Mouse (Mus musculus) stomach, embryonic 14.5 days (tissue): ENCODE results near the gene Aifm3. TPM values are rescaled to one million over a fixed set of nuclear protein-coding genes. Genes with fewer than 3 reads are reported as not detected.
A peak's percentile ranks its signal among the peaks of the same experiment; 100 is the strongest.

Source experiments
- ATAC-seq: fragments of 200-750 bp; cut with Nextera tagmentation; 2 replicates; pipeline ENCODE4 v1.8.0; 2017; ENCODE audit warnings: low read depth, moderate TSS enrichment; ENCODE audit not compliant: insufficient number of reproducible peaks, insufficient read depth, low FRiP score
- H3K27ac ChIP-seq: fragments of 300-500 bp; sonication (generic); 2 replicates; pipeline ENCODE4 v1.5.1; 2014; ENCODE audit warnings: mild to moderate bottlenecking, low read length, moderate library complexity, mixed read lengths
- H3K27me3 ChIP-seq: fragments of 300-500 bp; sonication (generic); 2 replicates; pipeline ENCODE4 v1.6.1; 2014; ENCODE audit warnings: low read length, control low read depth, mixed read lengths; ENCODE audit not compliant: control insufficient read depth, insufficient read depth
- H3K36me3 ChIP-seq: fragments of 300-500 bp; sonication (generic); 2 replicates; pipeline ENCODE4 v1.6.1; 2014; ENCODE audit warnings: mild to moderate bottlenecking, control low read depth, low read length, moderate library complexity, mixed read lengths; ENCODE audit not compliant: control insufficient read depth, insufficient read depth
- H3K4me1 ChIP-seq: fragments of 300-500 bp; sonication (generic); 2 replicates; pipeline ENCODE4 v1.6.1; 2014; ENCODE audit warnings: low read length, control low read depth, mixed read lengths; ENCODE audit not compliant: control insufficient read depth, insufficient read depth
- H3K4me2 ChIP-seq: fragments of 300-500 bp; sonication (generic); replicated peaks from 2 replicates; pipeline ENCODE4 v1.6.1; 2014; ENCODE audit warnings: low read depth, low read length, control low read depth
- H3K4me3 ChIP-seq: fragments of 300-500 bp; sonication (generic); 2 replicates; pipeline ENCODE4 v1.5.1; 2014; ENCODE audit warnings: low read depth, low read length, control low read depth
- H3K9ac ChIP-seq: fragments of 300-500 bp; sonication (generic); replicated peaks from 2 replicates; pipeline ENCODE4 v1.6.1; 2014; ENCODE audit warnings: low read depth, mild to moderate bottlenecking, control low read depth, low read length, moderate library complexity, mixed read lengths
- H3K9me3 ChIP-seq: fragments of 300-500 bp; sonication (generic); 2 replicates; pipeline ENCODE4 v1.6.1; 2016; ENCODE audit warnings: low read depth, low read length, control low read depth; ENCODE audit not compliant: control insufficient read depth
- WGBS: fragments of 180-500 bp; shearing (Covaris S2); extraction: QIAGEN DNeasy Blood & Tissue Kit; methylation state at CpG from one replicate; pipeline ENCODE4 v1.1.7; 2014; 5-methylcytosine and 5-hydroxymethylcytosine counted together
- polyA plus RNA-seq: library from polyadenylated mRNA; unstranded; fragments of >200 nt; fragmentation: Nextera tagmentation; extraction: Ambion mirVana; gene quantifications from 2 replicates; pipeline ENCODE4 v1.2.1, GENCODE M21; 2014

The Aifm3 gene
- polyA plus RNA-seq, 1 experiment from 2014 or later: 1.7 TPM

DNA sequence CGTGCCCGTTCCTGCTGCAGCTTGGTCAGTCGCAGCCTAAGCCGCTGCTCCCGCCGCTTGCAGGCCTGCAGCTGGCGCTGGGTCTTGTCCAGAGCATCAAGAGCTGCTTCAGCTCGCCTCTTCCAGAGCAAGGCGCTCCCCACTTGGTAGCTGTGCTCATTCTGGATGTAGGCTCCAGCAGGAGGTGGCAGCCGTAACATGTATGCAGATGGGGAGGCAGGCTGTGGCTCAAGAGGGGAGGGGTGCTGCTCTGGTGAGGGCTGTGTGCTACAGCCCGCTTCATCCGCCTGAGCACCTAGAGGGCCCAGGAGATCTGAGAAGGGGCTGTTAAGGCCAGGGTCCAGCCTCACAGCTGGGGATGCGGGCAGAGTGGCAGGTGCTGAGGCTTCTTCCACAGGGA is 38.9 kb downstream of the Aifm3 start:
- Histone ChIP-seq H3K27ac (no peak overlapping the region), H3K4me1 (peaks cover 12% of the 10 kb centered on the region), H3K4me3 (no peak overlapping the region), H3K9ac (no peak overlapping the region), H3K9me3 (no peaks in the 10 kb centered on the region), H3K4me2 (no peak overlapping the region), H3K27me3 (no peaks in the 10 kb centered on the region), H3K36me3 (peaks cover 51% of the 10 kb centered on the region)
- ATAC-seq: no peak
- WGBS: 89% methylated on average over 13 of the region's 13 CpGs

DNA sequence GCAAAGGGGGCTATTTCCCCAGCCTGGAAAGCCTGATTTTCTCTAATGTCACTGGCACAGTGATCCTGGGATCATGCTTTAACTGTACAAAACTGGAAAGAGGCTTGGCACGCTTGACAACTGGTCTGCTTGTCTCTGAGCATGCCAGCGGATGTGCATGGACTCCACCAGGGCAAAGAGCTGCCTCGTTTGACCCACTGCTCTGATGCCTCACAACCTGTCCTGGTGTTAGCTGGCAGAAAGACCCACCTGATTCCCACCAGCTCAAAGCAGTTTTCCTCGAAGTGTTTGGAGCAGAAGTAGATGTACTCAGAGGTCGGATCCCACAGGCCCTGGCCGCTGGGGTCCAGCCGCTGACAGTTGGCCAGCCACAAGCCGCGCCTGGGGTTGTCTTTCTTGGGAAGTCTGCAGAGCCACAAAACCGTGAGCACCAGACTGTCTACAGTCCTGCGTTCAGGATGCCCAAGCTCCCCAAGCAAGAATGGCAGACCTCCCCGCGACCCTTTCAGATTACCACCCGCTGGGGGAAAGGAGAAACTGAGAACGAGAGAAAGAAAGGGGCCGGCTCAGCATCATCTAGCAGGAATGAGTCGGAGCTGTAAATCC is 40.7 kb downstream of the Aifm3 start:
- Histone ChIP-seq H3K4me1 (peaks cover 12% of the 10 kb centered on the region), H3K27me3 (no peaks in the 10 kb centered on the region), H3K9ac (peak overlapping the region; percentile 62), H3K36me3 (peaks cover 37% of the 10 kb centered on the region), H3K27ac (peak overlapping the region; percentile 96), H3K4me2 (peak overlapping the region; percentile 87), H3K9me3 (no peaks in the 10 kb centered on the region), H3K4me3 (peak overlapping the region; percentile 46)
- no peak for ATAC-seq
- 14% methylated on average over 17 of the region's 17 CpGs for WGBS

DNA sequence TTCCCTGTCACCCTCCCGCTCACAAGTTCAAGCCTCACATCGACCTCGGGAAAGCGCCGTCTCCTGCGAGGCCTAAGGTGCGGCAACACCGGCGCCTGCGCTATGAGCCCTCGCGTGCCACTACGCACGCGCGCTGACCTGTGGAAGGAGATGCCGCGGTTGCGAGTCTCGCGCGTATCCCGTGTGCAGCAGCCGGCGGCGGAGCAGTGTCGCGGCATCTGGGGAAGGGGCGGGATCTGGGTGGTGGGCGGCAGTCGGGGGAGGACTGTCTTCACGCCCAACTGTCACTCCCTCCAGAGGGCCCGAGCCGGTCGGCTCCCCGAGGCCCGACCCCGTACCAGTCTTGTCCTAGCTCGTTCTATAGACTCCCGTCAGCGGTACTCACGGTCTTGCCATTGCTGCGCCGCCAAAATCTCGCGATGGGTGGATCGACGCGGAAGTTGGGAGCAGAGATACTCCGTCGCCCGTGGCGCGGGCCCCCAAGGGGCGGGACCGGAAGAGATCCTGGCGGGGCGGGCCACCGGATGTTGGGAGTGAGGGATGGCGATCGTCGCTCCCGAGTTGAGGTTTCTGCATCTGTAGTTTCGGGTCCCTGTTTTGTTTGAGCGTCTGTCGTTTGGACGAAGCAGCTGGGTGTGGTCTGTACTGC is 41.4 kb downstream of the Aifm3 start, which contains the start of gene Thap7:
Gene Thap7 (minus strand): TSS at position 497 of the 649 bp plus-strand sequence.
- peaks cover 12% of the 10 kb centered on the region for H3K4me1 ChIP-seq
- peak within 1 kb of the TSS; percentile 96 for H3K27ac ChIP-seq
- peak within 1 kb of the TSS; percentile 62 for H3K9ac ChIP-seq
- peak; percentile 97 for ATAC-seq
- peak within 1 kb of the TSS; percentile 87 for H3K4me2 ChIP-seq
- peak within 1 kb of the TSS; percentile 46 for H3K4me3 ChIP-seq
- no peaks in the 10 kb centered on the region for H3K9me3 ChIP-seq
- under 1% methylated on average over 67 of the region's 67 CpGs for WGBS
- H3K27me3 ChIP-seq: no peaks in the 10 kb centered on the region
- peaks cover 30% of the 10 kb centered on the region for H3K36me3 ChIP-seq

DNA sequence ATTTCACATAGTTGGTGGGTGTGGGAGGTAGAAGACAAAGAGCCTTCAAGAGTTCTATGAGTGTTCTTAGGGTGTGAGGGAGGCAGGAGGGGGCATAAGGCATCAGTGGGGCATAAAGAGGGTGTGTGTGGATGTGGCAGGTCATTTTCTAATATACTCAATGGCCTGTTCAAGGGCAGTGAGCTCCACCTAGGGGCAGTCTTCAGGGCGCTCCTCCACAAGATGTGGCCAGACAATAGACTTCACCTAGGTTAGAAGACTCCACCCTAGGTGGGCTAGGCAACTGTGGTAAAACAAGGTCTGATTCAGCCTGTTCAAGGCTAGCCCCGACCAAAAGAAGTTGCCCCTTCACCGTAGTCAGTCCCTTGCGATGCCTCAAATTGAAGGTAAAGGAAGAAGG is 42.9 kb downstream of the Aifm3 start:
- Histone ChIP-seq H3K4me2 (no peak overlapping the region), H3K27me3 (no peaks in the 10 kb centered on the region)
- no peak for ATAC-seq

DNA sequence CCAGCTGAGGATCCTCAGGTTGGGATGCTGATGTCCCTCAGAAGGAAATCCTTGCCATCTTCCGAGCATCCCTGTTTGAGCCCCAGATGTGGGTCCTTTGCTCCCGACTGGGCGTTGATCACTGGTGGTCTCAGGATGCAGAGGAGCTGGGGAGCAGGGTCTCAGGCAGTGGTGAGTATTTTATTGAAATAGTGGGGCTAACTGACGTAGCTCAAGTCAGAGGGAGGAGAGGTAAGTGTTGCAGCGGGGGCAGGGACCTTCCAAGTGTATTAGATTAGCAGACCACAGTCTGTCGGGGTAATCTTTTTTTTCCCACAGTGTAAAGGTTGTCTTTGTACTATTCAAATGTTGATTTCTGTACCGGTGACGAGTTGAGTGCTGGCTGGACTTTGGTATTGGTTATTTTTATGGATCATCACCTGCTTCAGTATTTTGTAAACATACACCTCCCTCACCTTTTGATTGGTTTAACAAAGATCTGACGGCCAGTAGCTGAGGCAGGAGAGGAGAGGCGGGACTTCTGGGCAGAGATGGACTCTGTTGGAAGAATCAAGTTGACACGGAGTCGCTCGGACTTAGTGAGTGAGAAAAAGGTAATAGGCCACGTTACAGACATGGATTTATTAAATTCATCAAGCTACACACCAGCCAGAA is 43.4 kb downstream of the Aifm3 start:
- no peak for ATAC-seq
- H3K9ac ChIP-seq: no peak overlapping the region
- no peaks in the 10 kb centered on the region for H3K9me3 ChIP-seq
- 74% methylated on average over 14 of the region's 14 CpGs for WGBS
- H3K36me3 ChIP-seq: peaks cover 10% of the 10 kb centered on the region; the same call in 1 of the 2 replicates
- H3K4me3 ChIP-seq: no peak overlapping the region
- no peak overlapping the region for H3K4me2 ChIP-seq
- no peaks in the 10 kb centered on the region for H3K27me3 ChIP-seq
- H3K4me1 ChIP-seq: peaks cover 12% of the 10 kb centered on the region
- no peak overlapping the region for H3K27ac ChIP-seq

More for the DNA sequence above, 42.9 kb downstream of the Aifm3 start:
- WGBS: 56% methylated on average over 4 of the region's 4 CpGs
- peaks cover 15% of the 10 kb centered on the region for H3K36me3 ChIP-seq
- H3K4me3 ChIP-seq: no peak overlapping the region
- H3K9ac ChIP-seq: no peak overlapping the region
- H3K4me1 ChIP-seq: peaks cover 12% of the 10 kb centered on the region
- H3K9me3 ChIP-seq: no peaks in the 10 kb centered on the region
- no peak overlapping the region for H3K27ac ChIP-seq

DNA sequence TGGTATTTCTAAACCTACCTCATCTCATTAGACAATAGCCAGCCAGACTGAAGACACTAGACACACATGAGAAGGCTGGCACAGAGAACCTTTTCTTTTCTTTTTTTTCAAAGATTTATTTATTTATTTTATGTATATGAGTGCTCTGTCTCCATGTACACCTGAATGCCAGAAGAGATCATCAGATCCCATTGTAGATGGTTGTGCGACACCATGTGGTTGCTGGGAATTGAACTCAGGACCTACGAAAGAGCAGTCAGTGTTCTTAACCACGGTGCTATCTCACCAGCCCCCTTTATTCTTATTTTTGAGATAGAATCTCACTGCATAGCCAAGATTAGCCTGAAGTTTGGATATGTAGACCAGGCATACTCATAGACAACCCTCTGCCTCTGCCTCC is 47.2 kb downstream of the Aifm3 start:
- ATAC-seq: no peak
- H3K4me3 ChIP-seq: no peak overlapping the region
- WGBS: 89% methylated on average over 3 of the region's 3 CpGs
- H3K27me3 ChIP-seq: no peaks in the 10 kb centered on the region
- H3K4me1 ChIP-seq: peaks cover 4% of the 10 kb centered on the region
- no peaks in the 10 kb centered on the region for H3K9me3 ChIP-seq
- H3K4me2 ChIP-seq: no peak overlapping the region
- no peak overlapping the region for H3K27ac ChIP-seq
- no peaks in the 10 kb centered on the region for H3K36me3 ChIP-seq
- H3K9ac ChIP-seq: no peak overlapping the region

DNA sequence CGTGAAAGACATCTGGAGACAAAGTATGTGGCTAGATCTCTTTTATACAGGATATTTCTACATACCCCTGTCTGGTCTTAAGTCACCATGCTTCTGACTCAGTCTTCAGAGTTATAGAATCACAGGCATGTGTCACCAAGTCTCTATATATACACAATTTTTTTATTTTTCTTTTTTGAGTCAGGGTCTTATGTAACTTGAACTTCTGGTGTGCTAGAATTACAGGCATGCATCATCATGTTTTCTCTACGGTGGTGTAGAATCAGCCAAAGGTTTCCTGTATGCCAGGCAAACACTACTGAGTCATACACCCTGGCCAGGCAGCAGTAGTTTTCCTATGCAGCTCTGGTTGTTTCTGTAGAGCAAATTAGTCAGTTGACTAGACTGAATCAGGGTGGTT is 53.2 kb downstream of the Aifm3 start:
- H3K4me3 ChIP-seq: no peak overlapping the region
- no peak overlapping the region for H3K27ac ChIP-seq
- no peak overlapping the region for H3K9ac ChIP-seq
- no peaks in the 10 kb centered on the region for H3K4me1 ChIP-seq
- no peak for ATAC-seq
- H3K27me3 ChIP-seq: no peaks in the 10 kb centered on the region
- H3K9me3 ChIP-seq: no peaks in the 10 kb centered on the region
- no peak overlapping the region for H3K4me2 ChIP-seq
- no peaks in the 10 kb centered on the region for H3K36me3 ChIP-seq
- 73% methylated on average over 2 of the region's 2 CpGs for WGBS

DNA sequence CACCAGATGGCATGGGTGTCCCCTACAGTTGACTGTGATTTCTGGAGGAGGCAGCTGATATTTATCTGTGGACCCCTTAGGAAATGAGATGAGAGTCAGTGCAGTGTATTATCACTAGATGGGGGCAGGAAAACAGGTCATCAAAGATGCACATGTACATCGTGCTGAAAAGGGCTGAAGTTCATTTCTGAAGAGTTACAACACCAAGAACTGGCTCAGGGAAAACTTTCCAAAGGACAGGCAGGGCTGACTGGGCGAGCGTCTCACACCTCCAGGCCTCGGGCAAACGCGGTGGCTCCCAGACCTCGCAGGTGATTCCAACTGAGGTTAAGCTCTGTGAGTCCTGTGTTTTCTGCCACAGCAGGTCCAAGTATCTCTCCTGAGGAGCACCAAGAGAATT is 63.4 kb downstream of the Aifm3 start:
- Histone ChIP-seq H3K36me3 (no peaks in the 10 kb centered on the region), H3K9me3 (no peaks in the 10 kb centered on the region), H3K4me2 (no peak overlapping the region), H3K27me3 (no peaks in the 10 kb centered on the region), H3K4me3 (no peak overlapping the region), H3K9ac (no peak overlapping the region), H3K27ac (no peak overlapping the region), H3K4me1 (peaks cover 10% of the 10 kb centered on the region)
- no peak for ATAC-seq
- 68% methylated on average over 7 of the region's 7 CpGs for WGBS
